Mouse (Mus musculus) frontal cortex, adult 2 months (tissue): ENCODE measurements around the gene Slc22a23. TPM values are rescaled to one million over a fixed set of nuclear protein-coding genes. Genes with fewer than 3 reads are reported as not detected.
A peak's percentile ranks its signal among the peaks of the same experiment; 100 is the strongest.

Experiments used
- DNase-seq, 2 experiments: peaks; one replicate each; pipeline ENCODE4 v3.0.0; 2022; ENCODE audit warnings: low spot score in 1 of 2; ENCODE audit errors: extremely low spot score in 1 of 2
- polyA plus RNA-seq: library from polyadenylated mRNA; depleted of rRNA; stranded (reverse); fragments of >200 nt; gene quantifications from 2 replicates; pipeline ENCODE4 v1.2.3, GENCODE M21; 2012

Slc22a23 gene
- polyA plus RNA-seq, 1 experiment = 44.9 TPM

GRCm38 (mm10) chr13:34304896-34305295 is 40.1 kb downstream of the Slc22a23 start:
- no peak for DNase-seq

- no peak for DNase-seq
These were observed 41.5 kb downstream of the Slc22a23 start for GRCm38 (mm10) chr13:34303386-34304016.

- DNase-seq = no peak
These were observed 43.4 kb downstream of the Slc22a23 start for GRCm38 (mm10) chr13:34301585-34301984.

GRCm38 (mm10) chr13:34299351-34300333 is 45.3 kb downstream of the Slc22a23 start:
- DNase-seq = no peak

GRCm38 (mm10) chr13:34298674-34299073 is 46.3 kb downstream of the Slc22a23 start:
- DNase-seq = no peak

GRCm38 (mm10) chr13:34298061-34298460 is 46.9 kb downstream of the Slc22a23 start:
- no peak for DNase-seq

- peak; percentile 60 to 63 for DNase-seq
These were observed 49.1 kb downstream of the Slc22a23 start for GRCm38 (mm10) chr13:34295787-34296435.

- DNase-seq = no peak
These were observed 50.8 kb downstream of the Slc22a23 start for GRCm38 (mm10) chr13:34294212-34294611.

GRCm38 (mm10) chr13:34292042-34292441 is 52.9 kb downstream of the Slc22a23 start:
- no peak for DNase-seq

- DNase-seq = no peak
These were observed 54.6 kb downstream of the Slc22a23 start for GRCm38 (mm10) chr13:34290346-34290745.

GRCm38 (mm10) chr13:34289567-34289966 is 55.4 kb downstream of the Slc22a23 start:
- DNase-seq = peak in 1 of 2 experiments; percentile 50

GRCm38 (mm10) chr13:34288129-34288528 is 56.9 kb downstream of the Slc22a23 start:
- no peak for DNase-seq

- DNase-seq = no peak
These were observed 57.3 kb downstream of the Slc22a23 start for GRCm38 (mm10) chr13:34287601-34288083.

GRCm38 (mm10) chr13:34281360-34281759 is 63.6 kb downstream of the Slc22a23 start:
- no peak for DNase-seq

GRCm38 (mm10) chr13:34278759-34279270 is 66.2 kb downstream of the Slc22a23 start:
- DNase-seq = no peak

GRCm38 (mm10) chr13:34278288-34278701 is 66.7 kb downstream of the Slc22a23 start:
- no peak for DNase-seq

GRCm38 (mm10) chr13:34277611-34278010 is 67.4 kb downstream of the Slc22a23 start:
- no peak for DNase-seq

GRCm38 (mm10) chr13:34277001-34277400 is 68.0 kb downstream of the Slc22a23 start:
- DNase-seq = no peak

GRCm38 (mm10) chr13:34274890-34275289 is 70.1 kb downstream of the Slc22a23 start:
- no peak for DNase-seq

GRCm38 (mm10) chr13:34274417-34274816 is 70.6 kb downstream of the Slc22a23 start:
- no peak for DNase-seq
